Mouse (Mus musculus) brain, embryonic 18.5 days (tissue): ENCODE results near the gene Gpn3.
"Not testable (repeated sequence)": the region's sequence is repeated elsewhere in the genome, so short reads cannot be mapped to it uniquely, and the experiment has no call there.

ENCODE experiments used
- DNase-seq: peaks from one replicate; pipeline ENCODE4 v3.0.0-alpha.2; 2012; ENCODE audit warnings: low read depth, low spot score

Gene Gpn3

DNA sequence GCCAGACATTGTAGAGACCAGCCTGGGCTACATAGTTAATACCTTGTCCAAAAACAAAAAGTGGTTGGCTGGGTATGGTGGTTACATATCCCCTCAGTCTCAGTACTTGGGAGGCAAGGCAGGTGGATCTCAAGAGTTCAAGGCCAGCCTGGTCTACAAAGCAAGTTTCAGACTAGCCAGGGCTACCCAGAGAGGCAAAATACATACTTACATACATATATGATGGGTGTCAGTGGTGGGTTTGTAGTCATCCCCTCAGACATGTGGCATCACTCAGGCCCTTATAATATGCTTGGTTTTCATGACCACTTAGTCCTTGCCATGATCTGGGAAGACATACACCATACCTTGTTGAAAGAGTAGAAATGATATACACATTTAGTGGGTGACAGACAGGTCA is 19.0 kb downstream of the Gpn3 start:
- DNase-seq, result no peak

DNA sequence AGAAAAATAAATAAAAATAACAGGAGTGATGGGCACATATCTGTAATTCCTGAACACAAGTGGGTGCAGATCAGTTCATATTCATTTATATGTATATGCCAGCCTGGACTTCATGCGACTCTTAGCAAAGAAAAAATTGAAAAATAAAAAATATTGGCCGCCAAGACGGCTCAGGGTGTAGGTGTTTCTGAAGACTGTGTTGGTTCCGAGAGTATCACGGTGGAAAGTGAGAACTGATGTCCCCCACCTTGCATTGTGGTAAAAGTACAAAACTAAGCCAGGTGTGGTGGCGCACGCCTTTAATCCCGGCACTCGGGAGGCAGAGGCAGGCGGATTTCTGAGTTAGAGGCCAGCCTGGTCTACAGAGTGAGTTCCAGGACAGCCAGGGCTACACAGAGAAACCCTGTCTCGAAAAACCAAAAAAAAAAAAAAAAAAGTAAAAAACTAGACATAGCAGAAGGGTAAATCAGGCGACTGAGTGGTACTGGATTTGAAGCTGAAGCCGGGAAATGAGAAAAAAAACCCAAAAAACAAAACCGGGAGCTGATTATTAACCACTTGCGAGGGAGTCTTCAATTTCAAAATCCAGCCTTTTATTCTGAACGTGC is 19.6 kb downstream of the Gpn3 start:
- DNase-seq, result no peak

DNA sequence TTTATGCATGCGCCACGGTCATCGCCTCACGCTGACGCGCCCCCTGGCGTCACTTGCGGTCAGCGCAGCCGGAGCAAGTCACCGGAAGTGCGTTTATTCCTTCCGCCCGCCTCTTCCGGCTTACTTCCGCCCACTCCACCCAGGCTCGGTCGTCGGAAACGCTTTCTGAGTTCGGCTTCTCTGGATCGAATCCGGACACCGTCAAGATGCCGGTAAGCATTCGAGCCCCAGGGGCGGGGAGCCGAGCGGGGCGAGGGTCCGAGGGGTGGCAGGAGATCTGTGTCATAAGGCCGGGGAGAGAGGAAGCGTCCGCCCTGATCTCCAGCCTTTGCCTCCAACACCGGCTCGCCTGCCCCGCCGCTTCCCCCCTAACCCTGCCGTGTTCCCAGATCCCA is 20.1 kb downstream of the Gpn3 start, which contains the start of gene Arpc3:
Gene Arpc3, plus strand, starts transcription at position 93 of the 395 bp plus-strand sequence.
- peak; percentile 79 for DNase-seq

DNA sequence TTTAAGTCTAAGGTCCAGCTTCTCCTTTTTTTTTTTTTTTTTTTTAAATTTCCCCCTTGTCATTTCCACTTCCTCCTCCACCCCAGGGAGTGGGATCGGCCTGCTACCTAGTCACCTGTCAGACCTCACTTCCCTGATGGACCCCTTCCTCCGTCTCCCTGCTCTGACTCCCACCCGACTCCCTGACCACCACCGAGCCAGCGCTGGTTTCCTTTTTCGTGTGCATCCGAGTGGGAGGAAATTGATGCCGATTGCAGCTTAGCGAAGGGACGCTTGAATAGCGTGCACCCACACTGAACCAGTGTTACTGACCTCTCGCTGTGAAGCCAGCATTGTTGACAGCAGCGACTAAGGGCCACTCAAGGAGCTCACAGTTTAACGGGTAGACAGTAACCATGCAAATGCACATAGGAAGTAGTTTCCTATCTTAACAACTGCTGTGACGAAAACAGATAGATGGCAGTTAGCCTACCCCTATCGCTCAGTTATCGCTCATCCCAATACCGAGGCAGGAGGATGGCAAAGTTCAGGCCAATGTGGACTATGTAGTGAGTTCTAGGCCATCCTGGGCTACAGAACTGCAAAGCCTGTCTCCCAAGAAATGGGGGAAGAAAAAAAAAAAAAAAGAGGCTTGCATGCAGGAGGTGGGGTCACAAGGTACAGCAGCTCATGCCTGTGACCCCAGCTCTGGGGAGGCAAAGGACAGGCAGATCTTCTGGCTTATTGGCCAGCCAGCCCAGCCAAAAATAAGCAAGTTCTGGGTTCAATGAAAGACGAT is 20.7 kb downstream of the Gpn3 start:
- no peak for DNase-seq

DNA sequence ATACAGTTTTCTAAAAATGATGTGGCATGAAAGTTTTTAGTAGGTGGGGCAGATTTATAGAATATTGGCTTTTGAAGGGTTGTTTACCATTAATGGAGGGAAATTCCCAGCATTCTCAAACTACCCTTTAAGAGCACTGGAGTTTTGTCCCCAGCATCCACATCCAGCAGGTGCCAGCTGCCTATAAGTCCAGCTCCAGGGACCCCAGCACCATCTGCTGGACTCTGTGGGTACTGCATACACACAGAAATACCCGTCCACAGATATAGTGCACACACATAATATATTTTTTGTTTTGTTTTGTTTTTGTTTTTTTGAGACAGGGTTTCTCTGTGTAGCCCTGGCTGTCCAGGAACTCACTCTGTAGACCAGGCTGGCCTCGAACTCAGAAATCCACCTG is 22.2 kb downstream of the Gpn3 start:
- DNase-seq, result no peak

DNA sequence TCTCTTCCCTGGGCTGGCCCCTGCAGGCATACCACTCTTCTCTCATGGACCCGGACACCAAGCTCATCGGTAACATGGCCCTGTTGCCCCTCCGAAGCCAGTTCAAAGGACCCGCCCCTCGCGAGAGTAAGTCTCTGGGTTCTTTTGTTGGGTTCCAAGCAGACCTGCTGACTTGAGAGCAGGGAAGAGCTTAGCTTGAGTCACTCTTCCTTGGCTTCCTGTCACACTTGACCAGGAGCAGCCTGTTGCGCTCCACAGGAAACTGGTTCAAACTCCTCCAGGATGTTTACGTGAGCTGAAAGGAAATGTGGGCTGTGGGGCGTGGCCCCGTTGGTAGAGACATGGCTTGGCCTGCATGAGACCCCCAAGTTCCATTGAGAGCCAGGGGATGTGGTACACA is 25.1 kb downstream of the Gpn3 start:
- no peak for DNase-seq

DNA sequence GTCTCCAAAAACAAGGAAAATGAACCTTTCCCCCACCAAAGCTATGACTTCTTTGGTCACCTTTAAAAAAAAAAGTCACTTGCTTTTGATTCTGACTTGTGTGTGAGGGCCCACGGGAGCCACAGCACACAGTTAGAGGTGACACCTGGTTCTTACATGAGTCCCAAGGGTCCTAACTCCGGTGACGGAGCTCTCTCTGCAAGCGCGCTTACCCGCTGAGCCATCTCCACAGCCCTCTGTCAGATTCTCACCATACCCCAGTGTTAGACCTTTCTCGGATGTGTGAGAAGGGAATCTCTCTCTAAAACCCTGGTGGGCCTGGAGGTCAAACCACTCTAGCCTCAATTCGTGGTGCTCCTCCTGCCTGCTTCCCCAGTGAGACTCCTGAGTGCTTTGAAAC is 25.8 kb downstream of the Gpn3 start:
- DNase-seq, result no peak

DNA sequence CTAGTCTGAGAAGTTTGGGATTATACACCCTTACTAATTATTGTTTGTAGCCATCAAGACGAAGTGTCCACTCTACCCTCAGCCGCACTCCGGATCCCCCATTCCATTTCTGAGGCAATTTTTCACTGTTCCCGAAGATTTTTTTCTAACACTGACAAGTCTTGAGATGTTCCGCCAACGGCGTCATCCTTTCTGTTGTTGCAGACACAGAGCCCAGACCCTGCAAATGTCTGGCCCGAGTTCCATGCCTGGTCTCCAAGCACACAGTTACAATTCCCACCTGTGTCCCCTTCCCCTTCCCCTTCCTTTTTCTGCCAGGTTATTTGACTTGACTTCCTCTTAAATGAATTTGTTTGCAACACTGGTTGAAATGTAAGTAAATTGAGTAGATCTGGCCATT is 28.2 kb downstream of the Gpn3 start:
- DNase-seq, result no peak

DNA sequence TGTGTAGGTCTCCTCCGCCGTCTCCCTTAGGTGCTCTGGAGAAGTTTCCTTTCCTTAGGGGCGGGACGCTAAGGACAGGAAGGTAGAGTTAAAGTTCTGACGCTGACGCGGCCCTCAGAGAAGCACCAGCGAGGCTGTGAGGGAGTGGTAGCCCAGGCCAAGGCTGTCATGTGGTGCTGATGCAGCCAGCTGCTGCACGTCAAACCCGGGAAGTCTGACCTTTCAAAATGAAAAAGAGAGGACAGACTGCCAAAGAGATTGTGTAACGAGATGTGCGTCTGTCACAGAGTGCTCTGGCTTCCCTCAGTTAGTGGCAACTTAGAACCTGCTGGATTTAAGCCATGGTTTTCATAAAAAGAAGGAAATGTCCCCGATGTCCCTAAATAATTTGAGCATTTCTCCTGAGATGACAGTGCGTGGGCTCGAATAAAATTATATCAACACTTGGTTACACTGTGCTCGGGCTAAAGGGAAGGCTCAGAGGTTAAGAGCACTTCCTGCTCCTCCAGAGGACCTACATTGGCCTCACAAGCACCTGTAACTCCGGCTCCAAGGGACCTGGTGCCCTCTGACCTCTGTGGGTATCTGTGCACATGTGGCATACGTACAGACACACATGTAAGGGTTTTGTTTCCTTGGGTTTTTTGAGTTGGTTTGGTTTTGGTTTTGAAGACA is 29.1 kb downstream of the Gpn3 start:
- no peak for DNase-seq

DNA sequence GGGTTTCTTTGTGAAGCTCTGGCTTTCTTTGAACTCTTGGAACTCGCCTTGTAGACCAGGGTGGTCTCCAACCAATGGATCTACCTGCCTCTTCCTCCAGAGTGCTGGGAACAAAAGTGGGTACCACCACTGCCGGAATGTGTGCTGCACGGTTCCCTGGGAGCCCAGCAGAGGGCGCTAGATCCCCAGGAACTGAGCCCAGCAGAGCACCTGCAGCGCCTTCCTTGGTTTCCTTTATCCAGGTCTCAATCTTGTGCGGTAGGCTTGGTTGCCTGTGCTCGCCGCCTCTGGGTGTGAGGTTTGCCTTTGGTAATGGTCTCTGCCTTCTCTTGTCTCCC is 29.6 kb downstream of the Gpn3 start:
- DNase-seq, result no peak

DNA sequence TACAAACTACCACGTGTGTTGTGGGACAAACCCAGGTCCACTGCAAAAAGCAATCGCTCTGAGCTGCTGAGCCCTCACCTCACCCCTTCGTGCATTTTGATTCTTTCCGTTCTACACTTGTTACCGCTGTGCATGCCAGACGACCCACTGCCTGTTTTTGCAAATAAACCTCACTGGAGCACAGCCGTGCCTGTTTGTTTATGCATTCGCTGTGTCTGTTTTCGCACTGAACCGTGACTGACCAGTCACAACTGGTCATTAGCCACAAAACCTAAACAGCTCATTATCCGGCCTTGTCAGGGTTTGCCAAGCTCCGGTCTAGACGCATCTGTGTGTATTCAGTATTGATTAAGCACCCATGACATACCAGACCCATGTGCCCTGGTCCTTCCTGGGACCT is 30.5 kb downstream of the Gpn3 start:
- DNase-seq, result no peak

DNA sequence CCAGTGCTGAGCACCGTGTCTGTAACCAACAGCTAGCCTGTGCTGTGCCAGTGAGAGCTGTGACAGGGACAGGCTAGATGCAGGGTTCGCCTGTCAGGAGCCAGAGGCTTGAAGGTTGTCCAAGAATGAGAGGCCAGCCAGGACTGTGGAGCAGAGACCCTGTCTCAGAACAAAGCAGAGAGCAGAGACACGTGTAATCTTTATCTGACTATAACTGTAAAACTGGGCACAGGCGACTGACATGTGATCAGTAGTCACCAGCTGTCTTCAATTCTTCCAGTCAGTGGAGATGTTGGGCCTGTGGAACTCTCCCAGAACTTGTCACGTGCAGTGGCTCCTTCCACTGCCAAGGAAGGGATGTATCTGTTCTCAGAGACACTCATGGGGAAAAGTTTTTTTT is 31.1 kb downstream of the Gpn3 start:
- no peak for DNase-seq

DNA sequence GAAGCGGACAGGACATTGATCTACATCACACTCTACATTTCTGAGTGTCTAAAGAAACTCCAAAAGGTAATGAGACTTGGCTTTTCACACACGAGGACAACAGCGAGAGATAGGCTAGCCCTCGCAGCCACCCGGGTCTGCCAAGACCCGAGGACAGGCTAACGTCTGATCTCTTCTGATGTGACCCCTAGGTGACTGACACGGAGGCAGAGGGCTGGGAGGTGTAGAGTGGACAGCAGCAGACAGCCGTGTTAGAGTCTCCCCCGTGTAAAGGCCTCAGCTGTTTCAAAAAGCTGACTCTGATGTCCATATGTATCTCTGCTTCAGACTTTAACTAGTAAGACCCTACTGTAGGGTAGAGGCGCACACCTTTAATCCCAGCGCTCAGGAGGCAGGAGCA is 31.7 kb downstream of the Gpn3 start:
- DNase-seq, result no peak

DNA sequence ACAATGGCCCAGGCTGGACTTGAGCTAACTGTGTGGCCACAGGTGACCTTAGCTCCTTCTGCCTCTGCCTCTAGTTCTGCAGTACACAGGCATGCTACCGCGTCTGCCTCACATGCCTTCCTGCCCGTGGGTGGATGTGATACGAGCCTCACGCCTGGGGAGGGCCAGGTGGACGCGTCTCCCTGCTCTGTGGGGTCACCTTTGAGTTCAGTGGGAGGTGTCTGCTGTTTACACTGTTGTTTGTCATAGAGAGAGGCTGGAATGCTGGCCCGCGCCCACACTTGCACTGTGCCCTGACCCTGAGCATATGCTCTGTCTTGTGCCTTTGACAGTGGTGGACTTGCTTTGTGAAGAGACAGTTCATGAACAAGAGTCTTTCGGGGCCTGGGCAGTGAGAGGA is 33.9 kb downstream of the Gpn3 start:
- DNase-seq, result no peak

DNA sequence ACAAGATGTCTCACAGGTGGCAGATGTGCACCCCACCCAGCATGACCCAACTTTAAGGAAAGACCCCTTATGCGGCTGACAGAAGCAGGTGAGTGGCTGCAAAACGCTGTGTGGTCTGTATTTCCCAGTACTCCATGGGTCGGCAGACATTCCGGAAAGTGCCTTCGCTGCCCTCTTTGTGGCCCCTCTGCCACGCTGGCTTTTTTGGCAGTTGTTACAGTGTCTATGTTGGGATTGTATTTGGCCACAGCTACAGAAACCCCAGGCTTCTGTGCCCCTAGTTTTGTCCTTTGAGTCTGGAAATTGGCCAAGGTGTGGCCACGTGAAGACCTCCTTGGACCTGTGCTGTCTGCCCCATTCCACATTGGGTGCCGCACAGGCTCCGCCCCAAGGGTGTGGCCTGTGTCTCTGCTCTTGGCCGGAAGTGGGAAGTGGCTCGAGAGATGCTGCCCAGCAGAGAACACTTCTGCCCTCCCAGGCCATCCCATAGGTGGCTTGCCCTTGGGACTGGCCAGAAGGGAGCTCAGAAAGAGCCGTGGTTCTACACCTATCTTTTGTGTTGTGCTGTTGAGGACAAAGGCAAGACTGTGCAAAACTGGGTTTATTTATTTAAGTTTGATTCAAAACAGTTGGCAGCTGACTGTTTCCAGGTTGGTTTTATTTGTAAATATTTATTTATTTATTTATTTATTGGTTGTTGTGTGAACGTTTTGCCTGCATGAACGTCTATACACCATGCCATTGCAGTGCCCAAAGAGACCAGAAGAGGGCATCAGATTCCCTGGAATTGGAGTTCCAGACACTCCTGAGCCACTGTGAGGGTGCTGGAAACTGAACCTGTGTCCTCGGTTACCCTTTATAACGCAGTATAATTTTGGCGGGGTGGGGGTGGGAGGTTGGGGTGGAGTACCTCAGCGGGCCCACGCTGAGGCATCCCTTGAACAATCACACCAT is 38.3 kb downstream of the Gpn3 start:
- no peak for DNase-seq

DNA sequence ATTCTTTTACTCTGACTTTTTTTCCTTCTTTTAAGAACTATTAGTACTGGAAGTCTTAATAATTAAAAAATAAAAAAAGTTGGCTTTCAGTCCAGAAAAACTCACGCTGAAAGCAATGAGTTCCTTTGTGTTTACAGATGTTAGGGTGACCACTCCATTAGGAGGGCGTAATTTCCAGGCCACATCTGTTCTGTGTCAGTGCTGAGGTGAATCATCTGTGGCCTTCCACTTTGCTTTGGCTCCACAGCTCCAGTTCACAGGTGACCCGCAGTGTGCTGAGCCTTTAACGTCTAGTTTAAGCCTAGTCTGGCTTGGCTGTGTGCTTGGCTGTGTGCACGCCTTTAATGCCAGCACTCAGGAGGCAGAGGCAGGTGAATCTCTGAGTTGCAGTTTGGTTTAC is 40.2 kb downstream of the Gpn3 start:
- DNase-seq, result no peak

DNA sequence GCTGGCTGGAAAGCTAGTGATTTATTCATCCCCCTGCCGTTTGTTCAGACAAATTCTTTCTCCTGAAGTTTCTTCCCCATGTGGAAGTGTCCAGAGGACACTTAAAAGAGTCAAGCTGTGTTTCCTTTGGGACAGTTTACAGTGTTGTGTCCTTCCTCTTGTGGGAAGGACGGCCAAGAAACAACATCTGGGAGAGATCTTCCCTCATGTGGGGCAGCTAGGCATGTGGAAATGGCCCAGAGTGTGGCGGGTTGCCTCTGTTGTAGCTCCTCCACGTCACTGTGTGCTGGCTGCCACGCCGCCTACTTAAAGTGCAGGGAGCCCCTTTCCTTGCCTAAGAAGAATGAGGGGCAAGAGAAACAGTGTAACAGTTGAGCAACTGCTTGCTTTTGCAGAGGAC is 41.1 kb downstream of the Gpn3 start:
- DNase-seq, result no peak

DNA sequence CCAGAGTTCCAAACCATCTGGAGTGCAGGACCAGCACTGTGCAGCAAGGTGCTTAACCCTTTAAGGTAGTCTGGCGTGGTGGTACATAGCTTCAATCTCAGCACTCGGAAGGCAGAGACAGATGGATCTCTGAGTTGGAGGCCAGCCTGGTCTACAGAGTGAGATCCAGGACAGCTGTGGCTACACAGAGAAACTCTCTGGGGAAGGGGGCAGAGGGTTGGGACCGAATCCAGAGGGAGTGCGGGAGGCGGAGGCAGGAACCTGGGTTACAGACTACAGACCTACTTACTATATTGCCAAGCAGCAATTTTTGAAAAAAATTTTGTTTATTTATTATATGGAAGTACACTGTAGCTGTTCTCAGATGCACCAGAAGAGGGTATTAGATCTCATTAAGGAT is 42.7 kb downstream of the Gpn3 start:
- DNase-seq, result no peak

DNA sequence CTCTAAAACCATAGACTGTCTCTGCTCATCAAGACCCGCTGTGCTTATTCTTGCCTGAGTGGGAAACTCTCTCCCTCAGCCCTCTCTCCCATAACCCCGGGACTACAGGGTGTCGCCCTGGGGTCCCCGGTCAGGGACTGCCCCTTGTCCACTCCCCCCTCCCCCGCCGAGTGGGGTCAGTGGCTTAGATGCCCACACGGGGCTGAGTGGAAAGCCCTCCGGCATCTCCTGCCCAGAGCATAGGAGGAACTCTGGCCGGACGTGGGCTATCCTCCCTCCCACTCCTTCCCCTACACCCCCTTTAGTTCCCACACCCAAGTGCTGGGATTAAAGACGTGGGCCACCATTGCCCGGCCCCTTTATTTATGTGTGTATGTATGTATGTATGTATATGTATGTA is 43.8 kb downstream of the Gpn3 start:
- DNase-seq, result no peak

DNA sequence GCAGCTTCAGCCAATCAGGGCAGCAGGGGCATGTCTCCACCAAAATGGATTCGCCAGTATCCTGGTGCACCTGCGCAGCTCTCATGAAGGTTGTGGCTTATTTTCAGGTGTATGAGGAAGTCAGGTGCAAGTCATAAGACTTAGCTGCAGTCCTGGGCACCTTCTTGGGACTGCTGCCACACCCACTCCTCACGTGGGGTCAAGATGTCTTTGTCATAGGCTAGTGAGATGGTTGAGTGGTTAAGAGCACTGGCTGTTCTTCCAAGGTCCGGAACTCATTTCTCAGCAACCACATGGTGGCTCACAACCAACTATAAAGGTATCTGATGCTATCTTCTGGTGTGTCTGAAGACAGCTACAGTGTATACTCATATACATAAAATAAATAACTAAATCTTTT is 49.0 kb downstream of the Gpn3 start:
- DNase-seq, result not testable (repeated sequence)

DNA sequence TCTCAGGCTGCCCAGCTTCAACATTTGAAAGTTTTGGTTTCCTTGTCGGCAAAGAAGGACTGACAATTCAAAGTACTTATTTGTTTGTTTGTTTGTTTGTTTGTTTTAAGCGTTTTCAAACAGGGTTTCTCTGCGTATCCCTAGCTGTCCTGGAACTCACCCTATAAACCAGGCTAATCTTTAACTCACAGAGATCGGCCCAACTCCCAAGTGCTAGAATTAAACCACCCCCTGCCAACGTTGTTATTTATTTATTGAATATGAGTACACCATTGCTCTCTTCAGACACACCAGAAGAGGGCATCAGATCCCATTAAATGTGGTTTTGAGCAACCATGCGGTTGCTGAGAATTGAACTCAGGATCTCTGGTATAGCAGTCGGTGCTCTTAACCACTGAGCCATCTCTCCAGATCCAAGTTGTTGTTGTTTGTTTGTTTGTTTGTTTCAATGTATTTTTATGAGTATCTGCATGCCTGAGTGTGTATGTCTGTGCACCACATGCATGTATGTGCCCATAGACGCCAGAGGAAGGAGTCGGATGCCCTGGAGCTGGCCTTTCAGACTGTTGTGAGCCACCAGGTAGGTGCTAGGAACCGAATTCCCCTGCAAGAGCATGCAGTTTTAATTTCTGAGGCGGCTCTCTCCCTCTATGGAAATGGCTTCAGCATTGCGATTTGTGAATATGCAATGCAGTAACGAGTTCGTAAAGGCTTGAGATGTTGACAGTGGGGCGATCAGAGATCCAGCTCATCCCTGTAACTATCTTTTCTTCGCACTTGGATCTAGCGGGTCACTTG is 49.8 kb downstream of the Gpn3 start, which contains the start of gene Anapc7:
Gene Anapc7, plus strand, starts transcription at position 423 of the 798 bp plus-strand sequence.
- DNase-seq, result no peak
